Mouse (Mus musculus) testis, adult 2 months (tissue): ENCODE measurements around the gene Nmt1.

Experiments used
- CTCF ChIP-seq: fragments of 200-500 bp; IDR thresholded peaks from 2 replicates; pipeline ENCODE4 v1.5.1; 2012; ENCODE audit warnings: low read depth, mild to moderate bottlenecking, inconsistent platforms, low read length, moderate library complexity; ENCODE audit not compliant: control insufficient read depth, insufficient read depth, insufficient replicate concordance
- POLR2A ChIP-seq: fragments of 200-500 bp; IDR thresholded peaks from 2 replicates; pipeline ENCODE4 v1.6.1; 2012; ENCODE audit warnings: low read depth, mild to moderate bottlenecking, inconsistent platforms, low read length, moderate library complexity; ENCODE audit not compliant: control insufficient read depth

- TF ChIP-seq POLR2A (peak; percentile 72; the same call in 1 of the 2 replicates), CTCF (no peak)
These were observed 87.4 kb downstream of the Nmt1 start for GRCm38 (mm10) chr11:103115163-103116007.
